14 mouse cellular contexts compared by ENCODE assay signal in genomic region chr19:14289331-14289737, GRCm38 (mm10).
A peak's percentile ranks its signal among the peaks of the same experiment; 100 is the strongest.
DNase-seq lines count a peak whose midpoint lies in the region; ATAC-seq and TF ChIP-seq lines count a peak whose summit lies in the region.
"Had no signal": no experiment of that assay in that cellular context is flagged by ENCODE, and none has a peak within 500 bp of the region (broad histone marks: within the 10 kb centered on the region; RNA-seq: fewer than 3 reads in every experiment).

No protein-coding gene starts in this region.

- TF ChIP-seq POLR2A in brain, embryonic 14.5 days (IDR thresholded peaks at IDR 0.05; ENCODE audit: borderline replicate concordance, extremely low read depth, insufficient read depth, insufficient read length, poor library complexity, severe bottlenecking), result no peak

- 63% methylated on average over 1 of the region's 1 CpGs for WGBS in embryonic facial prominence, embryonic 11.5 days
- 66% methylated on average over 1 of the region's 1 CpGs for WGBS in embryonic facial prominence, embryonic 10.5 days
- WGBS in lung, embryonic 16.5 days, result 27% methylated on average over 1 of the region's 1 CpGs

- no peak overlapping the region for H3K27ac ChIP-seq in embryonic facial prominence, embryonic 11.5 days (replicated peaks; ENCODE audit: low read depth, low read length)
- no peak overlapping the region for H3K27ac ChIP-seq in embryonic facial prominence, embryonic 10.5 days (replicated peaks)
- no peak overlapping the region for H3K27ac ChIP-seq in lung, embryonic 16.5 days (ENCODE audit: low read length)
- H3K27ac ChIP-seq: heart, embryonic 15.5 days; limb, embryonic 15.5 days; macrophage had no signal

- H3K9me3 ChIP-seq in embryonic facial prominence, embryonic 11.5 days (replicated peaks; ENCODE audit: control insufficient read depth, low read length), result no peaks in the 10 kb centered on the region
- H3K9me3 ChIP-seq in embryonic facial prominence, embryonic 10.5 days, result no peaks in the 10 kb centered on the region; the same call in 1 of the 2 replicates
- H3K9me3 ChIP-seq in lung, embryonic 16.5 days (ENCODE audit: control insufficient read depth, low read length), result no peaks in the 10 kb centered on the region
- H3K9me3 ChIP-seq: heart, embryonic 15.5 days; limb, embryonic 15.5 days had no signal

- no peak for TF ChIP-seq CTCF in brain, embryonic 14.5 days (IDR thresholded peaks at IDR 0.05; ENCODE audit: borderline replicate concordance, extremely low read depth, insufficient read depth, insufficient read length)

- no peaks in the 10 kb centered on the region for H3K4me1 ChIP-seq in embryonic facial prominence, embryonic 11.5 days (ENCODE audit: control insufficient read depth, insufficient read depth, low read length)
- no peaks in the 10 kb centered on the region for H3K4me1 ChIP-seq in embryonic facial prominence, embryonic 10.5 days
- peaks cover 3% of the 10 kb centered on the region; the same call in 1 of the 2 replicates for H3K4me1 ChIP-seq in lung, embryonic 16.5 days (replicated peaks; ENCODE audit: control insufficient read depth, insufficient read depth, low read length)
- H3K4me1 ChIP-seq: heart, embryonic 15.5 days; limb, embryonic 15.5 days had no signal

- H3K9ac ChIP-seq in embryonic facial prominence, embryonic 11.5 days (replicated peaks; ENCODE audit: low read length), result no peak overlapping the region
- no peak overlapping the region for H3K9ac ChIP-seq in lung, embryonic 16.5 days (ENCODE audit: low read length)
- H3K9ac ChIP-seq: heart, embryonic 15.5 days; limb, embryonic 15.5 days had no signal

- DNase-seq in embryonic facial prominence, embryonic 11.5 days (ENCODE audit: low spot score), result peak; percentile 18
- DNase-seq in embryonic facial prominence, embryonic 10.5 days (ENCODE audit: low spot score), result no peak
- peak; percentile 4 for DNase-seq in kidney, postnatal 14 days
- DNase-seq in kidney, postnatal 36 days, result no peak
- no peak for DNase-seq in lung, postnatal 25 days (ENCODE audit: low spot score)
- peak; percentile 69 for DNase-seq in brain, embryonic 14.5 days (ENCODE audit: low read depth)
- no peak for DNase-seq in spleen, postnatal 14 days (ENCODE audit: low spot score in 2 of 2)
- DNase-seq: cerebellum, adult 9-11 months; thymus, postnatal 4 days had no signal

- no peak overlapping the region for H3K4me3 ChIP-seq in embryonic facial prominence, embryonic 11.5 days (ENCODE audit: low read depth, low read length)
- H3K4me3 ChIP-seq in embryonic facial prominence, embryonic 10.5 days, result no peak overlapping the region
- no peak overlapping the region for H3K4me3 ChIP-seq in lung, embryonic 16.5 days (ENCODE audit: low read length)
- H3K4me3 ChIP-seq: heart, embryonic 15.5 days; limb, embryonic 15.5 days had no signal

- H3K36me3 ChIP-seq in embryonic facial prominence, embryonic 11.5 days (replicated peaks; ENCODE audit: control insufficient read depth, insufficient read depth, low read depth, low read length), result no peaks in the 10 kb centered on the region
- no peaks in the 10 kb centered on the region for H3K36me3 ChIP-seq in embryonic facial prominence, embryonic 10.5 days (replicated peaks)
- H3K36me3 ChIP-seq in lung, embryonic 16.5 days (ENCODE audit: control insufficient read depth, insufficient read depth, low read length), result no peaks in the 10 kb centered on the region
- H3K36me3 ChIP-seq: heart, embryonic 15.5 days; limb, embryonic 15.5 days had no signal

- ATAC-seq in embryonic facial prominence, embryonic 11.5 days (replicated peaks; ENCODE audit: insufficient number of reproducible peaks, low FRiP score, low TSS enrichment, low read depth), result no peak
- peak; percentile 65 for ATAC-seq in lung, embryonic 16.5 days (ENCODE audit: low read depth)
- ATAC-seq: activated CD4-positive, CD25-positive, alpha-beta regulatory T cell, adult 4 months had no signal

- H3K27me3 ChIP-seq in embryonic facial prominence, embryonic 11.5 days (ENCODE audit: control insufficient read depth, insufficient read depth, low read length), result no peaks in the 10 kb centered on the region
- no peaks in the 10 kb centered on the region for H3K27me3 ChIP-seq in embryonic facial prominence, embryonic 10.5 days (replicated peaks; ENCODE audit: low read depth, poor library complexity, severe bottlenecking)
- H3K27me3 ChIP-seq in lung, embryonic 16.5 days (ENCODE audit: control insufficient read depth, insufficient read depth, low read depth, low read length), result no peaks in the 10 kb centered on the region
- H3K27me3 ChIP-seq: limb, embryonic 15.5 days had no signal

- H3K4me2 ChIP-seq in embryonic facial prominence, embryonic 11.5 days (ENCODE audit: low read depth, low read length), result no peak overlapping the region
- no peak overlapping the region for H3K4me2 ChIP-seq in lung, embryonic 16.5 days (ENCODE audit: low read depth, low read length)
- H3K4me2 ChIP-seq: heart, embryonic 15.5 days; limb, embryonic 15.5 days had no signal

Comparison
In these comparisons a context has a peak if more than half of its experiments do, and no peak if none do; other contexts are left out.
1. DNase-seq: peak in embryonic facial prominence, embryonic 11.5 days (single experiment), kidney, postnatal 14 days (single experiment) and brain, embryonic 14.5 days (single experiment); none in embryonic facial prominence, embryonic 10.5 days (single experiment), kidney, postnatal 36 days (0 of 2), lung, postnatal 25 days (single experiment) and spleen, postnatal 14 days (0 of 2).